Mouse (Mus musculus) neural tube, embryonic 11.5 days (tissue): ENCODE data around the gene Prkd1. TPM values are rescaled to one million over a fixed set of nuclear protein-coding genes. Genes with fewer than 3 reads are reported as not detected.

Experiments used
- ATAC-seq: fragments of 200-750 bp; cut with Nextera tagmentation; 2 replicates; pipeline ENCODE4 v1.8.0; 2017; ENCODE audit warnings: moderate number of reproducible peaks, mild to moderate bottlenecking, moderate TSS enrichment, moderate library complexity; ENCODE audit not compliant: insufficient read depth, low FRiP score, low TSS enrichment
- DNase-seq: peaks from one replicate; pipeline ENCODE4 v3.0.0-alpha.2; 2015; ENCODE audit warnings: low spot score
- H3K27ac ChIP-seq: fragments of 300-500 bp; sonication (generic); 2 replicates; pipeline ENCODE4 v1.5.1; 2014; ENCODE audit warnings: low read depth, mild to moderate bottlenecking, low read length
- H3K27me3 ChIP-seq: fragments of 300-500 bp; sonication (generic); 2 replicates; pipeline ENCODE4 v1.6.1; 2014; ENCODE audit warnings: mild to moderate bottlenecking, low read length, mixed read lengths; ENCODE audit not compliant: control insufficient read depth, insufficient read depth
- H3K36me3 ChIP-seq: fragments of 300-500 bp; sonication (generic); 2 replicates; pipeline ENCODE4 v1.6.1; 2014; ENCODE audit warnings: mild to moderate bottlenecking, low read length, moderate library complexity, mixed read lengths; ENCODE audit not compliant: control insufficient read depth, insufficient read depth
- H3K4me1 ChIP-seq: fragments of 300-500 bp; sonication (generic); 2 replicates; pipeline ENCODE4 v1.6.1; 2014; ENCODE audit warnings: low read length, mixed read lengths; ENCODE audit not compliant: control insufficient read depth, insufficient read depth
- H3K4me2 ChIP-seq: fragments of 300-500 bp; sonication (generic); 2 replicates; pipeline ENCODE4 v1.6.1; 2014; ENCODE audit warnings: low read depth, mild to moderate bottlenecking, moderate library complexity
- H3K4me3 ChIP-seq: fragments of 300-500 bp; sonication (generic); 2 replicates; pipeline ENCODE4 v1.5.1; 2014; ENCODE audit warnings: low read depth, low read length
- H3K9ac ChIP-seq: fragments of 300-500 bp; sonication (generic); 2 replicates; pipeline ENCODE4 v1.6.1; 2014; ENCODE audit warnings: mild to moderate bottlenecking, low read length
- H3K9me3 ChIP-seq: fragments of 300-500 bp; sonication (generic); 2 replicates; pipeline ENCODE4 v1.6.1; 2016; ENCODE audit warnings: low read length; ENCODE audit not compliant: control insufficient read depth
- WGBS: fragments of 180-500 bp; shearing (Covaris S2); extraction: QIAGEN DNeasy Blood & Tissue Kit; methylation state at CpG from one replicate; pipeline ENCODE4 v1.1.7; 2014; 5-methylcytosine and 5-hydroxymethylcytosine counted together
- polyA plus RNA-seq: library from polyadenylated mRNA; unstranded; fragments of >200 nt; fragmentation: Nextera tagmentation; extraction: Ambion mirVana; gene quantifications from 2 replicates; pipeline ENCODE4 v1.2.1, GENCODE M21; 2014

Gene Prkd1
- polyA plus RNA-seq, 1 experiment from 2014 or later = 3.8 TPM

DNA sequence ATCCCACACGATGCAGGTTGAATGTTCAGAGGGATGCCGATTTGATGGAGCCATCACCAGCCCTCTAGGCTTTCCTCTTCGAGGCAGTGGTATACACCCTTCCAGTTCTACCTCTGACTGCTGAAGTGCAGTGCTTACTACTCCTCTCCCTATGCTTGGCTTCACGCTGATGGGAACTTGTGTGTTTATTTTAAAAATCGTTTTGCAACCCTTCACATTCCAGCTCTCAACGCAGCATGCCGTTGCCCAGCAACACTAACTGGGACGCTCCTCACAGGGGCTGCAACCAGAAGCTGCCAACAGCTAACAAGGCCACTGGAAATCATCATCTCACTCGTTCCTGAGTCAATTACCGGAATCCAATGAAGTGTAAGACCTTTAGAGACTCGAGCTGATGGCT lies 296.5 kb downstream of the Prkd1 start:
- no peak overlapping the region for H3K27ac ChIP-seq
- H3K9ac ChIP-seq = no peak overlapping the region
- no peak overlapping the region for H3K4me3 ChIP-seq
- no peaks in the 10 kb centered on the region for H3K27me3 ChIP-seq
- H3K36me3 ChIP-seq = no peaks in the 10 kb centered on the region
- DNase-seq (peak; percentile 34), ATAC-seq (no peak)
- no peaks in the 10 kb centered on the region for H3K4me1 ChIP-seq
- WGBS = 65% methylated on average over 11 of the region's 11 CpGs
- no peaks in the 10 kb centered on the region for H3K9me3 ChIP-seq
- H3K4me2 ChIP-seq = no peak overlapping the region

DNA sequence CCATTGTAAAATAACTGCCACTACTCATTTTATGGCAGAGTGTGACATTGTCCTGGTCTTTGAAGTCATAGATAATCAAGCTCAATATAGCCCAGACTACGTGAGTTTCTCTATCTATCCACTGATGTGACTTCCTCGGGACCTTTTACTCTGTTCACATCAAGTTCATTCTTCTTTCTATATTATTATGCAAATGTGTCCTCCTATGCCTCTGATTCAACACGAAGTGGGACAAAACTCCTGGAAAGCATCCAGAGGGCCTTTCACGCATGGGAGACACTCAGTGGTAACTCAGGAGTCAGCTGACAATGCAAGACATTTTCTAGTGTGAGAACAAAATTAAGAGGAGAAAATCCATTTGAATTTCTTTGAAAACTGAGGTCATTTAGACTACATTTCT lies 315.7 kb downstream of the Prkd1 start:
- DNase-seq = no peak
- WGBS = 46% methylated on average over 4 of the region's 4 CpGs
- no peaks in the 10 kb centered on the region for H3K4me1 ChIP-seq
- no peaks in the 10 kb centered on the region for H3K27me3 ChIP-seq
- no peaks in the 10 kb centered on the region for H3K36me3 ChIP-seq
- ATAC-seq = peak; percentile 56; the same call in 1 of the 2 replicates
- no peak overlapping the region for H3K4me2 ChIP-seq
- no peak overlapping the region for H3K4me3 ChIP-seq
- H3K9me3 ChIP-seq = no peaks in the 10 kb centered on the region
- no peak overlapping the region for H3K27ac ChIP-seq
- H3K9ac ChIP-seq = no peak overlapping the region

- Histone ChIP-seq H3K36me3 (no peaks in the 10 kb centered on the region), H3K4me1 (no peaks in the 10 kb centered on the region), H3K27ac (no peak overlapping the region), H3K9me3 (no peaks in the 10 kb centered on the region), H3K27me3 (no peaks in the 10 kb centered on the region), H3K9ac (no peak overlapping the region), H3K4me2 (no peak overlapping the region), H3K4me3 (no peak overlapping the region)
- DNase-seq = no peak
- ATAC-seq = no peak
Measured at GRCm38 (mm10) chr12:50314634-50315033, 334.3 kb downstream of the Prkd1 start.

- WGBS = 74% methylated on average over 3 of the region's 3 CpGs
- Histone ChIP-seq H3K4me3 (no peak overlapping the region), H3K4me1 (no peaks in the 10 kb centered on the region), H3K27me3 (no peaks in the 10 kb centered on the region), H3K9me3 (no peaks in the 10 kb centered on the region), H3K36me3 (no peaks in the 10 kb centered on the region), H3K9ac (no peak overlapping the region), H3K4me2 (no peak overlapping the region), H3K27ac (no peak overlapping the region)
- no peak for DNase-seq
- no peak for ATAC-seq
Measured at GRCm38 (mm10) chr12:50309276-50309675, 339.6 kb downstream of the Prkd1 start.

DNA sequence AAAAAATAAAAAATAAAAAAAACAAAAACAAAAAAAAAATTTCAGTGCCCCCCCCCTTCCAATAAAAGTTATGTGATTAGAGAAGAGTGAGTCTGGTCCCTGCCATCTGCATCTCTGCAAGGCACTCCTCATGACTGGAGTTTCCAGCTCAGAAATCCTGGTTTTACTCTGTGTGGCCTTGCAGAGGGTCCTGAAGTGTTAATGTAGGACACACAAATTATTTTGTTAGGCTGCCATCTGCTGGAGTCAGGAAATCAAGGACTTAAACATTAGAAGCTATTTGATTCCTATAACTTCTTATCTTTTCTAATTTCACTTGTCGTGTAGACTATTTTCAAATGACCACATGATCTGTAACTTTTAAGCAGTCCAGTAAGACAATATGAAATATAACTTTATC lies 347.6 kb downstream of the Prkd1 start:
- H3K27ac ChIP-seq = no peak overlapping the region
- no peak overlapping the region for H3K4me3 ChIP-seq
- DNase-seq = no peak
- no peak overlapping the region for H3K9ac ChIP-seq
- no peak overlapping the region for H3K4me2 ChIP-seq
- H3K4me1 ChIP-seq = no peaks in the 10 kb centered on the region
- H3K27me3 ChIP-seq = no peaks in the 10 kb centered on the region
- H3K36me3 ChIP-seq = no peaks in the 10 kb centered on the region
- WGBS = 52% methylated on average over 1 of the region's 1 CpGs
- H3K9me3 ChIP-seq = no peaks in the 10 kb centered on the region
- ATAC-seq = 0 out of 2 replicates have a peak, but pooled peaks have one; percentile 27

DNA sequence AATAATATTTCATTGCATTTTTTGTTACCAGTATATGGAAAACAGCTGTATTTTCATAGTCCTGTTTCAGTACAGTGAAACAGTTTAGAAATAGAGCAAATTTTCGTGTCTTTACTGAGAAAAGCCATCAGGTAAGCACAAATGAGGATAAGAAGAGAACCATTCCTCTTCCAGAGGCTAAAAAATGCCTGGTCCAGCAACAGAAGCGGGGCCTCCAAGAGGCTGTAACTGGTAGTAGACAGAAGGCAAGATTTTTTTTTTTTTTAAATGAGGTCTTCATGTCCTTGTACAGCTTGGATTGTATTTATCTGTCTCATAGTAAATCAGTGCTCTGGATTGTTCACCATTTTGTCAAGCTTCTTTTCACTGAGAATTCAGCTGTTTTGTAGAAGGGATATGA lies 352.8 kb downstream of the Prkd1 start:
- H3K4me1 ChIP-seq = no peaks in the 10 kb centered on the region
- no peak overlapping the region for H3K4me2 ChIP-seq
- no peaks in the 10 kb centered on the region for H3K36me3 ChIP-seq
- 64% methylated on average over 2 of the region's 2 CpGs for WGBS
- no peak for ATAC-seq
- no peak overlapping the region for H3K9ac ChIP-seq
- no peak overlapping the region for H3K27ac ChIP-seq
- DNase-seq = no peak
- no peak overlapping the region for H3K4me3 ChIP-seq
- H3K27me3 ChIP-seq = no peaks in the 10 kb centered on the region
- H3K9me3 ChIP-seq = no peaks in the 10 kb centered on the region

- no peak for DNase-seq
Measured at GRCm38 (mm10) chr12:50295549-50295948, 353.3 kb downstream of the Prkd1 start.

GRCm38 (mm10) chr12:50292834-50293233 lies 356.1 kb downstream of the Prkd1 start:
- Histone ChIP-seq H3K9ac (no peak overlapping the region), H3K4me2 (no peak overlapping the region), H3K4me1 (no peaks in the 10 kb centered on the region), H3K36me3 (no peaks in the 10 kb centered on the region), H3K4me3 (no peak overlapping the region), H3K27me3 (no peaks in the 10 kb centered on the region), H3K9me3 (no peaks in the 10 kb centered on the region), H3K27ac (no peak overlapping the region)
- DNase-seq (no peak), ATAC-seq (peak; percentile 57; the same call in 1 of the 2 replicates)
- 75% methylated on average over 3 of the region's 3 CpGs for WGBS

More at GRCm38 (mm10) chr12:50295549-50295948, 353.3 kb downstream of the Prkd1 start:
- Histone ChIP-seq H3K4me3 (no peak overlapping the region), H3K9me3 (no peaks in the 10 kb centered on the region), H3K27me3 (no peaks in the 10 kb centered on the region), H3K4me2 (no peak overlapping the region), H3K36me3 (no peaks in the 10 kb centered on the region), H3K27ac (no peak overlapping the region), H3K4me1 (no peaks in the 10 kb centered on the region), H3K9ac (no peak overlapping the region)
- 32% methylated on average over 2 of the region's 2 CpGs for WGBS
- ATAC-seq = no peak
